Comparison of ENCODE assay signal across 8 mouse cellular contexts in the genomic region with DNA sequence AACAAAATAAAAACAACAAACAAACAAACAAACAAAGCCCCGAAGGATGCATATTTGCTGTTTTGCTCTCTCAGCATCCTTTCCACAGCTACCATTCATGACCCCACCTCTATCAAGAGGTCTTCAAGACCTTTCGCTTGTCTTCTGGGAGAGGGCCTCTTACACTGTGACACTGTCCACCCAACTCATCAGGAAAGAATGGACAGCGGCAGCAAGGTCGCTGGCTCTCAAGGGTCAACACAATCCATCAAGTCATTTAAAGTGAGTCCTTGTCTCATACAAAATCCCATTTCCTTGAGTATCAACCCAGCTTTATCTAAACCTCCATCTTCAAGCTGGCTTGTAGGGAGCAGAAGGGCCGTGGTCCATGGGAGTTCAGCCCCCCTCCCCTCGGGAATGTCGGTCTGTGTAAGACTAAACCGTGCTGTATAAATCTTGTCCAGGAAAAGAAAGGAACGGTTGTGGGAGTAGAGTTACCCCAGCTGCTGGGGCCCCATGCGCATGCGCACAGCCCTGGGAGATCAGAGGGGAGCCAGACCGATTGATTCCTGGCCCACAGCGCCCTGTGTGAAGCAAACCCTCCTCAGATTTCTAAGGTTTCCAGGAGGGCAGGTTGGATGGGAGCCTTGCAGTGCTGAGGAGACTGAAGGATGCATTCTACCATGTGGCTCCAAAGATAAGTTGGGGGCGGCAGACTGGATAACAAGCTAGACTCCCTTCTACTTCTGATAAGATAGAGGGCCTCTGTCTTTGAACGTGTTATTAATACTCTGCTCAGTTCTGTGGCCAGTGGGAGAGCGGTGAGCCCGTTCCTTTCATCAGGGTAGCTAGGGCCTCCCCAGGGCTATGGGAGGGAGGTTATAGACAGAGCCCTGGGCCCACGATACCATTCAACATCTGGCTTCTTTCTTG.
DNase-seq lines count a peak whose midpoint lies in the region; ATAC-seq and TF ChIP-seq lines count a peak whose summit lies in the region.

No protein-coding gene starts in this region.

- peak; percentile 81 for ATAC-seq in G1E (ENCODE audit: extremely low read depth, insufficient number of reproducible peaks, low FRiP score, poor library complexity, severe bottlenecking)
- peak; percentile 60 for ATAC-seq in heart, embryonic 14.5 days (ENCODE audit: insufficient number of reproducible peaks, insufficient read depth, low FRiP score, low read depth)
- peak; percentile 81 for ATAC-seq in stomach, postnatal 0 days (ENCODE audit: low FRiP score, low TSS enrichment)

- H3K4me3 ChIP-seq in G1E (ENCODE audit: low read depth, low read length) = no peak overlapping the region
- H3K4me3 ChIP-seq in heart, embryonic 14.5 days (ENCODE audit: control insufficient read depth in 1 of 2, insufficient read depth in 1 of 2, low read depth in 1 of 2, low read length in 2 of 2) = no peak overlapping the region
- no peak overlapping the region for H3K4me3 ChIP-seq in stomach, postnatal 0 days (ENCODE audit: low read depth, low read length)

- peak; percentile 15 for DNase-seq in G1E (ENCODE audit: low spot score)
- peak; percentile 94 for DNase-seq in embryo, embryonic 11 days
- peak; percentile 88 for DNase-seq in kidney, postnatal 10 days
- peak; percentile 33 for DNase-seq in lung, postnatal 36 days
- peak; percentile 44 for DNase-seq in stomach, postnatal 0 days (ENCODE audit: low spot score)
- no peak for DNase-seq in layer of hippocampus, postnatal 36 days
- DNase-seq in layer of hippocampus, adult 11-12 months (ENCODE audit: low spot score) = no peak

- no peaks in the 10 kb centered on the region for H3K9me3 ChIP-seq in G1E (replicated peaks)
- no peaks in the 10 kb centered on the region for H3K9me3 ChIP-seq in heart, embryonic 14.5 days (ENCODE audit: control insufficient read depth, low read length)
- H3K9me3 ChIP-seq in stomach, postnatal 0 days (ENCODE audit: control insufficient read depth, low read length) = no peaks in the 10 kb centered on the region

- H3K36me3 ChIP-seq in G1E (replicated peaks) = no peaks in the 10 kb centered on the region
- no peaks in the 10 kb centered on the region for H3K36me3 ChIP-seq in heart, embryonic 14.5 days (ENCODE audit: control insufficient read depth, insufficient read depth, low read length)
- H3K36me3 ChIP-seq in stomach, postnatal 0 days (ENCODE audit: control insufficient read depth, insufficient read depth, low read length) = no peaks in the 10 kb centered on the region

- H3K27ac ChIP-seq in heart, embryonic 14.5 days (replicated peaks in 1 of 2; ENCODE audit: control insufficient read depth in 1 of 2, insufficient read depth in 1 of 2, low read depth in 2 of 2, low read length in 2 of 2) = peak overlapping the region in 1 of 2 experiments; percentile 26; a peak in 2 of 4 replicates
- H3K27ac ChIP-seq in stomach, postnatal 0 days (replicated peaks) = peak overlapping the region; percentile 56; the same call in 1 of the 2 replicates

- WGBS in heart, embryonic 14.5 days = 16% methylated on average over 18 of the region's 18 CpGs
- WGBS in stomach, postnatal 0 days = 23% methylated on average over 18 of the region's 18 CpGs

- H3K27me3 ChIP-seq in G1E (ENCODE audit: insufficient read depth, low read length) = peaks cover 17% of the 10 kb centered on the region
- 0 out of 2 replicates have a peak, but pooled peaks cover 5% of the 10 kb centered on the region for H3K27me3 ChIP-seq in heart, embryonic 14.5 days (ENCODE audit: control insufficient read depth, insufficient read depth, low read length)
- H3K27me3 ChIP-seq in stomach, postnatal 0 days (ENCODE audit: control insufficient read depth, insufficient read depth, low read length) = no peaks in the 10 kb centered on the region

- TF ChIP-seq CTCF in G1E (IDR thresholded peaks at IDR 0.05; ENCODE audit: low read depth, low read length) = no peak
- no peak for TF ChIP-seq CTCF in stomach, postnatal 0 days (IDR thresholded peaks at IDR 0.05; ENCODE audit: low read depth)

- no peak for TF ChIP-seq EP300 in stomach, postnatal 0 days (optimal IDR thresholded peaks at IDR 0.05)

- H3K9ac ChIP-seq in heart, embryonic 14.5 days (ENCODE audit: low read length) = no peak overlapping the region
- H3K9ac ChIP-seq in stomach, postnatal 0 days (ENCODE audit: low read length) = no peak overlapping the region

- peaks cover 14% of the 10 kb centered on the region for H3K4me1 ChIP-seq in G1E (ENCODE audit: insufficient read depth, low read depth, low read length)
- peaks cover 8 to 11% of the 10 kb centered on the region in 2 experiments for H3K4me1 ChIP-seq in heart, embryonic 14.5 days (ENCODE audit: control insufficient read depth in 2 of 2, insufficient read depth in 2 of 2, low read length in 2 of 2)
- no peaks in the 10 kb centered on the region for H3K4me1 ChIP-seq in stomach, postnatal 0 days (replicated peaks; ENCODE audit: control insufficient read depth, insufficient read depth)

- peak overlapping the region; percentile 37 for H3K4me2 ChIP-seq in heart, embryonic 14.5 days (ENCODE audit: low read length)
- H3K4me2 ChIP-seq in stomach, postnatal 0 days (replicated peaks; ENCODE audit: low read depth) = peak overlapping the region; percentile 11; the same call in 1 of the 2 replicates

Comparison
In these comparisons a context has a peak if more than half of its experiments do, and no peak if none do; other contexts are left out.
1. DNase-seq: peak in G1E (single experiment), embryo, embryonic 11 days (single experiment), kidney, postnatal 10 days (single experiment), lung, postnatal 36 days (single experiment) and stomach, postnatal 0 days (single experiment); none in layer of hippocampus, postnatal 36 days (0 of 2) and layer of hippocampus, adult 11-12 months (single experiment).
2. Peak in every context shown above with its lines, with median percentiles within 50 percentile points of each other: ATAC-seq.